Mouse (Mus musculus) heart, adult 2 months (tissue): Measurements from ENCODE around the gene Dnajb1. TPM values are rescaled to one million over a fixed set of nuclear protein-coding genes. Genes with fewer than 3 reads are reported as not detected.

Experiments used
- DNase-seq, 2 experiments: peaks; one replicate each; pipeline ENCODE4 v3.0.0; 2021
- H3K27ac ChIP-seq: fragments of 200-600 bp; 2 replicates; pipeline ENCODE4 v1.8.1; 2022
- H3K27me3 ChIP-seq: fragments of 200-500 bp; 2 replicates; pipeline ENCODE4 v1.6.1; 2012; ENCODE audit warnings: mild to moderate bottlenecking, low read length, inconsistent platforms, mixed read lengths; ENCODE audit not compliant: control insufficient read depth, insufficient read depth
- H3K36me3 ChIP-seq: fragments of 200-500 bp; 2 replicates; pipeline ENCODE4 v1.6.1; 2012; ENCODE audit warnings: low read length, inconsistent platforms; ENCODE audit not compliant: control insufficient read depth, insufficient read depth
- H3K4me1 ChIP-seq: fragments of 200-500 bp; 2 replicates; pipeline ENCODE4 v1.6.1; 2011; ENCODE audit warnings: low read length; ENCODE audit not compliant: control insufficient read depth, insufficient read depth
- H3K4me3 ChIP-seq: fragments of 200-600 bp; 2 replicates; pipeline ENCODE4 v1.8.1; 2022
- H3K79me2 ChIP-seq: fragments of 200-500 bp; replicated peaks from 2 replicates; pipeline ENCODE4 v1.6.1; 2012; ENCODE audit warnings: mild to moderate bottlenecking, inconsistent platforms, low read length, moderate library complexity, mixed read lengths; ENCODE audit not compliant: control insufficient read depth, insufficient read depth
- H3K9ac ChIP-seq: fragments of 200-500 bp; 2 replicates; pipeline ENCODE4 v1.6.1; 2012; ENCODE audit warnings: low read depth, mild to moderate bottlenecking, control low read depth, inconsistent platforms, low read length, mixed read lengths
- CTCF ChIP-seq: fragments of 200-600 bp; IDR thresholded peaks from 2 replicates; pipeline ENCODE4 v1.8.1; 2022; ENCODE audit warnings: antibody characterized with exemption, mild to moderate bottlenecking, moderate library complexity
- EP300 ChIP-seq: fragments of 200-500 bp; IDR thresholded peaks from 2 replicates; pipeline ENCODE4 v1.6.1; 2011; ENCODE audit warnings: low read depth, low read length, control low read depth; ENCODE audit not compliant: insufficient read depth
- POLR2A ChIP-seq: fragments of 200-500 bp; IDR thresholded peaks from 2 replicates; pipeline ENCODE4 v1.6.1; 2011; ENCODE audit warnings: mild to moderate bottlenecking, low read depth, low read length, control low read depth; ENCODE audit not compliant: insufficient read depth
- WGBS: fragments of 180-500 bp; shearing (Covaris S2); methylation state at CpG from one replicate; pipeline ENCODE4 v1.1.7; 2018; 5-methylcytosine and 5-hydroxymethylcytosine counted together
- intact Hi-C: fragments of 180-260 bp; cut with DNase I; formaldehyde crosslinking; loops from one replicate; pipeline ENCODE4 v1.15.1; 2025
- polyA plus RNA-seq: library from polyadenylated mRNA; depleted of rRNA; stranded (reverse); fragments of >200 nt; gene quantifications from 2 replicates; pipeline ENCODE4 v1.2.3, GENCODE M21; 2012
- total RNA-seq, 2 experiments: library from RNA; stranded (reverse); gene quantifications; 2 replicates each; pipeline ENCODE4 v1.2.3; 2021

Dnajb1 gene
- total and polyA plus RNA-seq, 3 experiments, result 11.3 to 16.8 (median 13.4) TPM

GRCm38 (mm10) chr8:83580826-83581225 is 27.2 kb upstream of the Dnajb1 start:
- 63% methylated on average over 8 of the region's 8 CpGs for WGBS
- peaks cover 6% of the 10 kb centered on the region; the same call in 1 of the 2 replicates for H3K79me2 ChIP-seq
- H3K9ac ChIP-seq, result no peak overlapping the region
- H3K27ac ChIP-seq, result peak overlapping the region; percentile 63
- no peaks in the 10 kb centered on the region for H3K36me3 ChIP-seq
- no peaks in the 10 kb centered on the region for H3K27me3 ChIP-seq
- DNase-seq, result peak in 1 of 2 experiments; percentile 44
- peak; percentile 3; the same call in 1 of the 2 replicates for TF ChIP-seq EP300
- TF ChIP-seq CTCF, result no peak
- 0 out of 2 replicates have a peak, but pooled peaks have one; percentile 1 for TF ChIP-seq POLR2A
- intact Hi-C loops, result no loop called here
- peaks cover 12% of the 10 kb centered on the region for H3K4me1 ChIP-seq
- H3K4me3 ChIP-seq, result no peak overlapping the region

GRCm38 (mm10) chr8:83582226-83582625 is 25.8 kb upstream of the Dnajb1 start:
- DNase-seq, result peak in 1 of 2 experiments; percentile 6
- Histone ChIP-seq H3K4me3 (no peak overlapping the region), H3K4me1 (peaks cover 12% of the 10 kb centered on the region), H3K9ac (no peak overlapping the region), H3K36me3 (no peaks in the 10 kb centered on the region), H3K27ac (no peak overlapping the region), H3K27me3 (no peaks in the 10 kb centered on the region), H3K79me2 (peaks cover 6% of the 10 kb centered on the region; the same call in 1 of the 2 replicates)
- TF ChIP-seq EP300, result 0 out of 2 replicates have a peak, but pooled peaks have one; percentile 6
- no peak for TF ChIP-seq CTCF
- peak; percentile 41 for TF ChIP-seq POLR2A
- 63% methylated on average over 8 of the region's 8 CpGs for WGBS
- intact Hi-C loops, result no loop called here

- DNase-seq, result no peak
- no peaks in the 10 kb centered on the region for H3K36me3 ChIP-seq
- no peak overlapping the region for H3K9ac ChIP-seq
- H3K27me3 ChIP-seq, result no peaks in the 10 kb centered on the region
- no peak for TF ChIP-seq POLR2A
- no peak for TF ChIP-seq EP300
- no peak for TF ChIP-seq CTCF
- 85% methylated on average over 15 of the region's 15 CpGs for WGBS
- no peak overlapping the region for H3K4me3 ChIP-seq
- peaks cover 6% of the 10 kb centered on the region; the same call in 1 of the 2 replicates for H3K79me2 ChIP-seq
- H3K4me1 ChIP-seq, result peaks cover 12% of the 10 kb centered on the region
- intact Hi-C loops, result no loop called here
- H3K27ac ChIP-seq, result no peak overlapping the region
Observed at GRCm38 (mm10) chr8:83583236-83583635, 24.8 kb upstream of the Dnajb1 start.

- Histone ChIP-seq H3K9ac (no peak overlapping the region), H3K4me3 (no peak overlapping the region), H3K4me1 (peaks cover 11% of the 10 kb centered on the region; the same call in 1 of the 2 replicates), H3K79me2 (peaks cover 6% of the 10 kb centered on the region; the same call in 1 of the 2 replicates), H3K27ac (no peak overlapping the region; the same call in 1 of the 2 replicates), H3K27me3 (no peaks in the 10 kb centered on the region), H3K36me3 (no peaks in the 10 kb centered on the region; the same call in 1 of the 2 replicates)
- no peak for TF ChIP-seq POLR2A
- no peak for TF ChIP-seq EP300
- no peak for TF ChIP-seq CTCF
- 82% methylated on average over 1 of the region's 1 CpGs for WGBS
- no peak for DNase-seq
- intact Hi-C loops, result no loop called here
Observed at GRCm38 (mm10) chr8:83584771-83585170, 23.2 kb upstream of the Dnajb1 start.

GRCm38 (mm10) chr8:83585333-83585732 is 22.7 kb upstream of the Dnajb1 start:
- Histone ChIP-seq H3K36me3 (no peaks in the 10 kb centered on the region; the same call in 1 of the 2 replicates), H3K4me3 (no peak overlapping the region), H3K27ac (peak overlapping the region; percentile 31; the same call in 1 of the 2 replicates), H3K79me2 (peaks cover 7% of the 10 kb centered on the region; the same call in 1 of the 2 replicates), H3K4me1 (peaks cover 11% of the 10 kb centered on the region; the same call in 1 of the 2 replicates), H3K27me3 (no peaks in the 10 kb centered on the region), H3K9ac (no peak overlapping the region)
- no peak for DNase-seq
- intact Hi-C loops, result no loop called here
- WGBS, result 51% methylated on average over 3 of the region's 3 CpGs
- TF ChIP-seq EP300 (no peak), POLR2A (no peak), CTCF (no peak)

- Histone ChIP-seq H3K36me3 (peaks cover under 1% of the 10 kb centered on the region; the same call in 1 of the 2 replicates), H3K4me3 (no peak overlapping the region), H3K9ac (no peak overlapping the region), H3K27me3 (no peaks in the 10 kb centered on the region), H3K4me1 (peaks cover 7% of the 10 kb centered on the region; the same call in 1 of the 2 replicates), H3K79me2 (peaks cover 7% of the 10 kb centered on the region; the same call in 1 of the 2 replicates), H3K27ac (no peak overlapping the region)
- no peak for DNase-seq
- 58% methylated on average over 6 of the region's 6 CpGs for WGBS
- intact Hi-C loops, result no loop called here
- TF ChIP-seq POLR2A, result 0 out of 2 replicates have a peak, but pooled peaks have one; percentile 16
- TF ChIP-seq EP300, result no peak
Observed at GRCm38 (mm10) chr8:83587644-83588043, 20.3 kb upstream of the Dnajb1 start.
